Mouse (Mus musculus): ENCODE data around the gene Hist1h2ae. TPM values are rescaled to one million over a fixed set of nuclear protein-coding genes. Genes with fewer than 3 reads are reported as not detected.
A peak's percentile ranks its signal among the peaks of the same experiment; 100 is the strongest.

The Hist1h2ae gene
- 120 and 139 TPM in 2 replicates for polyA plus RNA-seq (2015; fragmentation: Nextera tagmentation; extraction: Ambion mirVana)

DNA sequence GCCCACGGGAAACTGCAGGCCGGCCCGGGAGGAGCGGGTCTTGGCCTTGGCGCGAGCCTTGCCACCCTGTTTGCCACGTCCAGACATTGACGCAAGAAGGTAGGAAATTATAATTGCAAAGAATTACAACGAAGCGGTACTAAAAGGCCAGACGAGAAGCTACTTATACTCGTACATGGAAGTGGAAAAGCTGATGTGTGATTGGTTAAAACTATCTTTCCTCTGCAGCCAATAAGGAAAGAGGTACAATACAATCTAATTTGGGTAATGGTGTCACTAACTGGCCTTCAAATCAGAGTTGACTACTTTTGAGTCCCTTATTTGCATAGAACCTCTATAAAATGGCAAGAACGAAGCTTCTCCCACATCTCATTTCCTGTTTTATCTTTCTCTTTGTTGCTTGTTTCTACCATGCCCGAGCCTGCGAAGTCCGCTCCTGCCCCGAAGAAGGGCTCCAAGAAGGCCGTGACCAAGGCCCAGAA is at the start of gene Hist1h2ae, which contains the start of gene Hist1h2bg:
TSS of gene Hist1h2ae (minus strand) at position 199 of the 482 bp plus-strand sequence.
TSS of gene Hist1h2bg (plus strand) at position 375 of the 482 bp plus-strand sequence.
- H3K9me3 ChIP-seq (replicated peaks): no peaks in the 10 kb centered on the region
- ATAC-seq: peak; percentile 90
- peak within 1 kb of the TSS; percentile 86 for H3K9ac ChIP-seq
- under 1% methylated on average over 18 of the region's 18 CpGs for WGBS
- H3K36me3 ChIP-seq (ENCODE audit: poor library complexity, severe bottlenecking): no peaks in the 10 kb centered on the region
- peaks cover 23% of the 10 kb centered on the region for H3K4me1 ChIP-seq
- peak within 1 kb of the TSS; percentile 75 for H3K4me2 ChIP-seq
- H3K27ac ChIP-seq: peak within 1 kb of the TSS; percentile 97
- no peaks in the 10 kb centered on the region for H3K27me3 ChIP-seq
- H3K4me3 ChIP-seq: peak within 1 kb of the TSS; percentile 51

DNA sequence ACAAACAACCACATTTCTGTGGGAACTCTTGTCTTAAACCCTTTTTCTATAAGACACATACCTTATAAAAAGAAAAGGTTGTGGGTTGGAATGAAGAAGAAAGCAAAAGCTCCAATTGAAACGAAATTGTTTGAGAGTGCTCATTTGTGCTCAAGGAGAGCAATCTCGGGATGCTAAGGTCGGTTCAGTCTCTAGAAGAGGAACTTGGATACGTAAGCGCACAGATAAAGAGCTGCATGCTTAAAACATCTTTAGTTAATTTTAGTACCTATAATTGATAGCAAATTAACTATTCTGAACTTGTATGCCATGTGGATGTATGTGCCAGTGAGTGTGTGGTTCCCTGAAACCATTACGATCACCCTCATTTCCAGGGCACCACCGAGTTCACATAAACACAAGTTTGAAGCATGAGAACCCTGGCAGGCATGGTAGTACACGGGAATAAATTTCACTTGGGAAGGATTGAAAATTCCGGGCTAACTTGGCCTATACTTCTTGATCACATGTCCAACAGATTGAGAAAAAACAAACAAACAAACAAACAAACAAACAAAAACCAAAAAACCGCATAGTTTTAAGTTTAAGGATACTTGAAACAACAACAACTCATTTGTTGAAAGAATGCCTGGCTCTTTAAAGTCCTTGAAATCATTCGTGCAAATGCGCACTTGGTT is 49.2 kb upstream of the Hist1h2ae start:
- 45% methylated on average over 12 of the region's 12 CpGs for WGBS

DNA sequence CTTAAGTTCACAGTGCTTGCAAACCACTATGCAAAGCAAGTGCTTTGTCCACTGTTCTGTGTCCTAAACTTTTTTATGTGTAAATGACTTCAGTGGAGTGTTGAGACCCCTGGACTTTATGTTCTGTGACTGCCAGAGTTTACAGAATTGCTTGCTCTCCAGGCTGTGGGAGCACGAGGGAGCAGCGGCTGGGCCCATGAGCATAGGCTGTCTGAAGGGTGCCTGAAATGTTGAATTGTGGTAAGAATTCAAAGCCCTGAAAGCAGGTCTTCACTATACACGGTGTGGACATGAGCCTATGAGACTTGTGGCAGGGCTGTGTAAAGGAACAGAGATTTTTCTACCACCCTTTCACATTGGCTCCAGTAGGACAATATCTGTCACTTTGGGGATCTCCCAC is 40.6 kb upstream of the Hist1h2ae start:
- Histone ChIP-seq H3K9ac (no peak overlapping the region), H3K9me3 (replicated peaks) (no peaks in the 10 kb centered on the region), H3K36me3 (ENCODE audit: poor library complexity, severe bottlenecking) (no peaks in the 10 kb centered on the region), H3K27ac (no peak overlapping the region), H3K4me3 (no peak overlapping the region), H3K4me1 (no peaks in the 10 kb centered on the region), H3K27me3 (no peaks in the 10 kb centered on the region), H3K4me2 (no peak overlapping the region)
- WGBS: 93% methylated on average over 3 of the region's 3 CpGs
- ATAC-seq: no peak

More for the DNA sequence above, 49.2 kb upstream of the Hist1h2ae start:
- peak overlapping the region; percentile 91 for H3K4me2 ChIP-seq
- no peaks in the 10 kb centered on the region for H3K36me3 ChIP-seq (ENCODE audit: poor library complexity, severe bottlenecking)
- no peaks in the 10 kb centered on the region for H3K27me3 ChIP-seq
- H3K9ac ChIP-seq: peak overlapping the region; percentile 75
- H3K4me3 ChIP-seq: peak overlapping the region; percentile 68
- no peaks in the 10 kb centered on the region for H3K9me3 ChIP-seq (replicated peaks)
- peaks cover 21% of the 10 kb centered on the region for H3K4me1 ChIP-seq
- no peak for ATAC-seq
- H3K27ac ChIP-seq: peak overlapping the region; percentile 98

DNA sequence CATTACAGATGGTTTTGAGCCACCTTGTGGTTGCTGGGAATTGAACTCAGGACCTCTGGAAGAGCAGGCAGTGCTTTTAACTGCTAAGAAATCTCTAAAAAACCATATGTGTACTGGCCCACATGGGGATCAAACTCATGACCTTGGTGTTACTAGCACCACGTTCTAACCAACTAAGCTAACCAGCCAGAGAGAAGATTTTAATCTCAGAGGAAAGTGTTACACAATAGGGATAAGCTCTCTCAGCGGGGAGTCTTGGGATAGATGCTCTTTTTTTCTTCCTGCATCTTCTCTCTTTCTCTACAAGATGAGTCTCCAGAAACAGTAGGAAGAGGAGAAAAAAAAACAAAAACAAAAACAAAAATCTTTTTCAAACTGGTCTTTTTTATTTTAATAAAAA is 39.4 kb upstream of the Hist1h2ae start:
- Histone ChIP-seq H3K27me3 (no peaks in the 10 kb centered on the region), H3K9ac (no peak overlapping the region), H3K36me3 (ENCODE audit: poor library complexity, severe bottlenecking) (no peaks in the 10 kb centered on the region), H3K27ac (no peak overlapping the region), H3K4me2 (no peak overlapping the region), H3K9me3 (replicated peaks) (no peaks in the 10 kb centered on the region), H3K4me3 (no peak overlapping the region), H3K4me1 (no peaks in the 10 kb centered on the region)
- no peak for ATAC-seq
- 60% methylated on average over 2 of the region's 2 CpGs for WGBS

DNA sequence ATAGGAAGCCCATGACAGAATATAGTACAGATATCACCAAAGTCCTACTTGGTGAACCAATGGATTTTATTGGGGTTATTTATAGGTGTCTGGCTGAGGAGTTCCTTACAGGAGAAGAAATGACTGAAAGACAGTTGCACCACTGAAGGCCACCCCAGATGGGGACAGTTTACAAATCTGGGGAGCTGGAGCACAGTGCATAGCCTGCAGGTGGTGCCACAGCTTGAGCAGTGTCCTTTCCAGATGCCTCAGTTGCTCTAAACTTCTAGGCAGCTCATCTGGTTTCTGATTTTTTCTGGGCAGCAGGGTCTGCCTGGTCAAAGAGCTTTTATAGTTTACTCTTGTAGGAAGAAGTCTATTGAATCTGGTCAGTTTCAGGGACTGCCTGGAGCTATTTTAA is 38.8 kb upstream of the Hist1h2ae start:
- Histone ChIP-seq H3K36me3 (ENCODE audit: poor library complexity, severe bottlenecking) (no peaks in the 10 kb centered on the region), H3K27me3 (no peaks in the 10 kb centered on the region), H3K27ac (no peak overlapping the region), H3K4me1 (no peaks in the 10 kb centered on the region), H3K9me3 (replicated peaks) (no peaks in the 10 kb centered on the region), H3K9ac (no peak overlapping the region), H3K4me2 (no peak overlapping the region), H3K4me3 (no peak overlapping the region)
- ATAC-seq: no peak

DNA sequence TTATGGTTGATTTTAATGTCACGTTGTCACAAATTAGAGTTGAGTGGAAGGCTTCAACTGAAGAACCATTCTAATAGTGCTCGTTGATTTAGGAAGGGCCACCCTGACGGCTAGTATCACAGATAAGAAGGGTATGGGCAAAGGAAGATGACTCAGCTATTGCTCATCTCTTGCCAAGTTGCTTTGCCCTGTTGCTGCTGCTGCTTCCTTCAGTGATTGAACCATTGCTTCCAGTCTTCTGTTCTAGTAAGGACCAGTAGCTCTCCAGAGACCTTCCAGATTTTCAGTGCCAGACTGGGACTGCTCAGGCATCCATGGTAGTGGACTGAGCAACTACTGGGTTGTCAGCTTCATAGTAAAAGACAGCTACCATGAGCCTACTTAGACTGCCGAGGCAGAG is 38.2 kb upstream of the Hist1h2ae start:
- H3K9ac ChIP-seq: no peak overlapping the region
- no peaks in the 10 kb centered on the region for H3K27me3 ChIP-seq
- 92% methylated on average over 4 of the region's 4 CpGs for WGBS
- H3K4me1 ChIP-seq: no peaks in the 10 kb centered on the region
- no peak for ATAC-seq
- no peak overlapping the region for H3K27ac ChIP-seq
- H3K4me3 ChIP-seq: no peak overlapping the region
- H3K4me2 ChIP-seq: no peak overlapping the region
- H3K9me3 ChIP-seq (replicated peaks): no peaks in the 10 kb centered on the region
- no peaks in the 10 kb centered on the region for H3K36me3 ChIP-seq (ENCODE audit: poor library complexity, severe bottlenecking)

DNA sequence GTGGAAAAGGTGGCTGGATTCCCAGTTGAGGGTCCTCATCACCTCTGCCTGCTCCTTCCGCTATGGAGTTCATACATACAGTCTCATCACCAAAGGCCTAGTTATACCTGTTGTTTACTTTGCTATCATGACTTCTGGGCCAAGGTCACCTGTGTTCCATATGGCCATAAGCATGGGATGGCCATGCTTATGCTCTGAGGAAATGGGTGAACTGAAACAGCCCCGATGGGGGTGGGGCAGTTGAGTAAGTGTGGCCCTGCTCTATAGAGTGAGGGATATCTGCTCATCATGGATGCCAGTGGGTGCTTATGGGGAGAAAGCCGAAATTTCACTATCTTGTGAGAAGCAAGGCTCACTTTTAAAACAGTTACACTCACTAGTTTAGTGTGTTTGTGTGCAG is 34.0 kb upstream of the Hist1h2ae start:
- Histone ChIP-seq H3K4me3 (no peak overlapping the region), H3K9me3 (replicated peaks) (no peaks in the 10 kb centered on the region), H3K27ac (no peak overlapping the region), H3K9ac (no peak overlapping the region), H3K4me2 (no peak overlapping the region), H3K36me3 (ENCODE audit: poor library complexity, severe bottlenecking) (no peaks in the 10 kb centered on the region), H3K27me3 (no peaks in the 10 kb centered on the region), H3K4me1 (no peaks in the 10 kb centered on the region)
- WGBS: 89% methylated on average over 3 of the region's 3 CpGs
- ATAC-seq: no peak

DNA sequence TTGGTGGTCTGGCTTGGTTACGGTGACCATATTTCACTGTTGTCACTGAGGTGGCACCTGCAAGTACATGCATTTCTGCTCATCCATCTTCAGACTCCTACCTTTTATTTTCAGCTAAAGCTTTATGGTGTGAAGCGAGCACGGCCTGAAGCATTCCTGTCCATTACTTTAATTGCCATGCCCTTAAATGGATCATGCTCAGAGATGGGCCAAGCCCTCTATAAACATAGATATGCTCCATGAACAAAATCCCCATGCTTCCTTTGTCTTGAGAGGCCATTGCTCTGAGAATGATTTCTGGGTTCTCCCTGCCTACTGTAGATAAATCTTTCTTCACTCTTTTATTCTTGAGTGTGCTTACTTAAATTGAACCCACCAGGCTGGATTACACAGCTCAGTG is 33.4 kb upstream of the Hist1h2ae start:
- Histone ChIP-seq H3K9ac (no peak overlapping the region), H3K27me3 (no peaks in the 10 kb centered on the region), H3K36me3 (ENCODE audit: poor library complexity, severe bottlenecking) (no peaks in the 10 kb centered on the region), H3K27ac (no peak overlapping the region), H3K4me3 (no peak overlapping the region), H3K9me3 (replicated peaks) (no peaks in the 10 kb centered on the region), H3K4me1 (no peaks in the 10 kb centered on the region), H3K4me2 (no peak overlapping the region)
- WGBS: 91% methylated on average over 3 of the region's 3 CpGs
- no peak for ATAC-seq

DNA sequence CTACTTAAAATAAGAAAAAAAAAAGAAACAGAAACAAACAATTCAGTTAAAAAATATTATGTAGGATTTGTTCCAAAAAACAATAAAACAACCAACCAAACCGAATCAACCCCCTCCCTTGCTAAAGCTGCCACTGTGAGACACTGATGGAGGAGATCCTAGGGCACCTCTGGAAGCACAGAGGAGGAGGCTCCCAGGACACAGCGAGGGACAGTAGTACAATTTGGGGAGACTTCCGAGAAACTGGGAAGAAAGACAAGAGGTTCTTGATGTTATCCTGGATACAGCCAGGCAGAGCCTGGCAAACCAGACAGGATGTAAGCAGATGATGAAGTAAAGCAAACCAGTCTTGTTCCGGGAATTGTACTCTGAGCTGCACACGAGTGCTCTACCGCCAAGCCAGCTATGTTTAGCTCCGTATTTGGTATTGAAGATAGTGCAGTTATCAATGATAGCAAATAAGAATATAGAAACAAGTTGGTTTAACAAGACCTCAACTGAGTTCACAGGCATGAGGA is 32.2 kb upstream of the Hist1h2ae start:
- Histone ChIP-seq H3K9me3 (replicated peaks) (no peaks in the 10 kb centered on the region), H3K9ac (no peak overlapping the region), H3K27ac (no peak overlapping the region), H3K36me3 (ENCODE audit: poor library complexity, severe bottlenecking) (no peaks in the 10 kb centered on the region), H3K27me3 (no peaks in the 10 kb centered on the region), H3K4me3 (no peak overlapping the region), H3K4me1 (no peaks in the 10 kb centered on the region), H3K4me2 (no peak overlapping the region)
- no peak for ATAC-seq
- 86% methylated on average over 7 of the region's 7 CpGs for WGBS

DNA sequence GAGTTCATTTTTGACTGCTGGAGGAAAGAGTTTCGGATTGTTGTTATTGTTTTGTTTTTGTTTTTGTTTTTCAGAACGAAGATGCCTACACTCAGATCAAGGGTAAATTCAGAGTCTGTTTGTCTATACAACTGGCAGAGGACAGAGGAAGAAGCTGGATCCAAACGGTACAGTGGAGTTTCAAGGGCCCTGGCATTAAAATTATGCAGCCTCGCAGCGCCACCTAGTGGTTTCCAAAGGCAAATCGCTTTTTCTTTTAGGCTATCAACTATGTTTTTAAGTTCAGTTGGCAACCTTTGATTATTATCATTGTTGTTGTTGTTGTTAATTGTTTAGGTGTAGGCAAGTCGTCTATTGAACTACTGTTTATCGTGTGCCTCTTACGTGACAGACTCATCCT is 26.9 kb upstream of the Hist1h2ae start:
- Histone ChIP-seq H3K4me2 (no peak overlapping the region), H3K9me3 (replicated peaks) (no peaks in the 10 kb centered on the region), H3K27me3 (no peaks in the 10 kb centered on the region), H3K36me3 (ENCODE audit: poor library complexity, severe bottlenecking) (no peaks in the 10 kb centered on the region), H3K4me3 (no peak overlapping the region), H3K27ac (no peak overlapping the region), H3K9ac (no peak overlapping the region), H3K4me1 (no peaks in the 10 kb centered on the region)
- ATAC-seq: 0 out of 2 replicates have a peak, but pooled peaks have one; percentile 30
- 7% methylated on average over 9 of the region's 9 CpGs for WGBS

DNA sequence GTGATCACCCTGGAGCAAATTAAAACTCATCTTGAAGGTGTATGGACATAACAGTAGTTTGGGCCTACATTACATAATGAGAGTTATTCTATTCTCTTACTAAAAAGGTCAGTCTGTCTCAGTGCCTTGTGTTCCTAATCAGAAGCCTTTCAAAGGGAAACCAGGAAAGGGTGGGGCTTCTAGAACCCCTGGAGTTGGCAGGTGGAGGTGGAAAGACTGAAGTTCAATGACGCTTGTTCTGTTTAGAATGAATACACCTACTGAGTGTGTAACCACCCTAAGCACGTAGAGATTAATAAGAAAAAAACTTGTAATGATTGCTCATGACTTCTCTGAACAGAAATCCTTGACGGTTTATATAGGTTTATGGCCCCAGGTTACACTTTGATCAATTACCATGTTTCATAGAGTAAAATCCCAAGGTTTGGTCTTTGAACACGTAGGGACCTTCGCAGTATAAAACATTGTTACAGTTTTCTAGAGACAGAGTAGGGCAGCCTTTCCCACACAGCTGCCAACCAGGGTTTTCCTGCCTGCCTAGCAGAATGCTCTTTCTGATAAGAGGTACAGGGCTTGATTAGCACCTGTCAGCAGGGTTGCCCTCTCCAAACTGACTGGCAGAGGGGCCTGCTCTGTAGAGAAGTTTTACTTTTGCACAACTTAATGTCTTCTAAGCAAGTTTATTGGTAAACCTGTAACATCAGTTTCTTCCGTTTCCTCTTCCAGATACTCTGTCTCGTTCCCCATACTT is 24.8 kb upstream of the Hist1h2ae start:
- Histone ChIP-seq H3K9me3 (replicated peaks) (no peaks in the 10 kb centered on the region), H3K27ac (no peak overlapping the region), H3K4me3 (no peak overlapping the region), H3K36me3 (ENCODE audit: poor library complexity, severe bottlenecking) (no peaks in the 10 kb centered on the region), H3K4me2 (no peak overlapping the region), H3K9ac (no peak overlapping the region), H3K27me3 (no peaks in the 10 kb centered on the region), H3K4me1 (no peaks in the 10 kb centered on the region)
- no peak for ATAC-seq
- WGBS: 84% methylated on average over 7 of the region's 7 CpGs

DNA sequence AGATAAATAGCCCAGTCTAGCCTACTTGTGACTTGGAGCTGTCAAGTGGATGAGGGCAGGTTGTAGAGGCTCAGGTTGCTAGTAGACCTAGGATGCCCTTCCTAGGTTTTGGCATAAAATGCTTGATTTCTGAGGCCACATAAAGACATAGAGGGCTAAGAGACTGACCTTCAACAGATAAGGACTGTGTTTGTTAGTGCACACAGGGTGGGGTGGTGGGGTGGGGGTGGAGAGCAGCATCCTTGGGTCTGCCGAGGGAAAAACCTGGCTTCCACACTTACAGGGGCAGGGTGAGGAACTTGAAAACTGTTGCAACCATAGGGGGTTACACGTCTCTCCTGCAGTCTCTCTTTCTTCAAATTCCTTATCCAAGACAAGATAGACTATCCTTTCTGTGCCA is 24.2 kb upstream of the Hist1h2ae start:
- no peak for ATAC-seq
- Histone ChIP-seq H3K27me3 (no peaks in the 10 kb centered on the region), H3K4me1 (no peaks in the 10 kb centered on the region), H3K27ac (no peak overlapping the region), H3K4me3 (no peak overlapping the region), H3K36me3 (ENCODE audit: poor library complexity, severe bottlenecking) (no peaks in the 10 kb centered on the region), H3K9me3 (replicated peaks) (no peaks in the 10 kb centered on the region), H3K9ac (no peak overlapping the region), H3K4me2 (no peak overlapping the region)
- 85% methylated on average over 2 of the region's 2 CpGs for WGBS

Measured in forebrain, embryonic 13.5 days (tissue).